Mouse (Mus musculus) right cerebral cortex, postnatal 14 days (tissue): ENCODE results near the gene Naaladl2.

Experiments
- DNase-seq: peaks from one replicate; pipeline ENCODE4 v3.0.0; 2022

Naaladl2 gene

GRCm38 (mm10) chr3:23907682-23908081 lies 1236.4 kb downstream of the Naaladl2 start:
- DNase-seq = no peak

DNA sequence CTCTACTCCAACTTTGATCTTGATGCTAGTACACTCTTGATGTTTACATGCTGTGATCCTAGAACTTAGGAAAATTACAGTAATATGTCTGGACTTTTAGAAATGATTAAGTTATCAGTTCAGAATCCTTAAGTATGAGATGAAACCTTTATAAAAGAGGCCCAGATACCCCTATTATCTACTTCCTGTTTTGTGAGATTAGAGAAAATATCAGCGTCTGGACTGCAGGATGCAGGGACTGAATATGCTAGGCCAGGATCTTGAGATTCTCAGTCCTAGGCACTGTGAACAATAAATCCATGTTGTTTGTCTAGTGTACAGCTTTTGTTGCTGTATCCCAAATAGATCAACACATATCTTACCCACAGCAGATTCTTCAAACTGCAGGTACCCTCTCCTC lies 1278.4 kb downstream of the Naaladl2 start:
- DNase-seq = no peak

DNA sequence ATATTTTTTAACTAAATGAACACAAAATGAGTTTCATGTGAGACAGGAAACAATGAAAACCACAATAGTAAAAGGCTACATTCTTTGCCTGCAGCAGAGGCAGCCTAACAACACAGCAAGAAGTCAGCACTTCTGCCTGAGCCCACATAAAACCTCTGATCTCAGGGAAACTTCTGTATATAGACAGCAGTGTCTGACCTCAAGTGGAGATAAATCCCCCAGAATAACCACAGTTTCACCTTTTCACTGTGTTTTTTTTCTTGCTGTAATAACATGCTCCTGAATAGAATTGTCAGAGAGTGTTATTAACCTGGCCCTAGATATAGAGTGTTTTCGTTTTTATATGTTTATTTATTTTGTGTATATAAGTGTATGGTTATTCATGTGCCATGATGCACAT lies 1286.8 kb downstream of the Naaladl2 start:
- DNase-seq = no peak

DNA sequence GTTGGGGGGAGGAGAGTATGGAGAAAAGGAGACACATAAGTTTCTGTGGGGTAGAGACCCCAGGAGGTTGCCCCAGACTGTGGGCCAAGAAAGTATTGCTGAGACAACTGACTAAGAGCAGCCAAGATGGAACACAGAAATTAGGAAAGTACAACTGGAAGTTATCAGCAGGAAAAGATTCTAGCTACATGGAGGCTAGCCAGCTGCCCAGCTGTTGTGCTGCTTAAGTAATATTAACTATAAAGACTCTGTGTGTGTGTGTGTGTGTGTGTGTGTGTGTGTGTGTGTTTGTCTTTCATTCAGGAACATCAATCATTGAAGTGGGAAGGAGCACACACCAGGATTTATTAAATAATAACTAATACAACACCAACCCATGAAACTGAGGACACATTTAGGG lies 1326.5 kb downstream of the Naaladl2 start:
- DNase-seq = no peak

GRCm38 (mm10) chr3:23758746-23759145 lies 1385.3 kb downstream of the Naaladl2 start:
- DNase-seq = no peak
